7 mouse cellular contexts compared by ENCODE assay signal in the genomic region with DNA sequence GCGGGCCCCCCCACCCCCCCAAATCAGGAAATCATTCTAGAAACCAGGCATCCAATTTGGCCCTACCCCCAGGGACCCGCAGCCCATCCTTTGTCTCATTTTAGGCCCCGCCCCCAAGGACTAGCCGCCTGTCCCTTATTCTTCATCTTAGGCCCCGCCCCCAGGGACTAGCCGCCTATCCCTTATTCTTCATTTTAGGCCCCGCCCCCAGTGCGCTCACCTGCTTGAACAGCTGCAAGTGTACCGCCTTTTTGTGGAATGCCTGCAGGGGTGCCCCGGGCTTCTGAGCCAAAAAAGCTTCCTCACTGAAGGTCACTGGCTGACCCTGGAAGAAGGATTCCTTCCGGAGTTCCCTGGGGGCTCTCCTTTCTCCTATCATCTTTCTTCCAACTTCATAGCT. TPM values are rescaled to one million over a fixed set of nuclear protein-coding genes. Genes with fewer than 3 reads are reported as not detected.
A peak's percentile ranks its signal among the peaks of the same experiment; 100 is the strongest.
DNase-seq lines count a peak whose midpoint lies in the region; ATAC-seq lines count a peak whose summit lies in the region.

No protein-coding gene starts in this region.

- no peaks in the 10 kb centered on the region for H3K9me3 ChIP-seq in embryonic facial prominence, embryonic 13.5 days
- no peaks in the 10 kb centered on the region for H3K9me3 ChIP-seq in hindbrain, embryonic 14.5 days (ENCODE audit: control insufficient read depth, low read length)
- H3K9me3 ChIP-seq in liver, embryonic 12.5 days (replicated peaks) = no peaks in the 10 kb centered on the region
- H3K9me3 ChIP-seq in neural tube, embryonic 13.5 days = no peaks in the 10 kb centered on the region

- peak overlapping the region; percentile 9; the same call in 1 of the 2 replicates for H3K4me3 ChIP-seq in embryonic facial prominence, embryonic 13.5 days
- H3K4me3 ChIP-seq in hindbrain, embryonic 14.5 days (replicated peaks; ENCODE audit: low read length) = peak overlapping the region; percentile 9
- H3K4me3 ChIP-seq in liver, embryonic 12.5 days = no peak overlapping the region
- peak overlapping the region; percentile 23 for H3K4me3 ChIP-seq in neural tube, embryonic 13.5 days

- H3K36me3 ChIP-seq in embryonic facial prominence, embryonic 13.5 days = no peaks in the 10 kb centered on the region
- H3K36me3 ChIP-seq in hindbrain, embryonic 14.5 days (replicated peaks; ENCODE audit: control insufficient read depth, insufficient read depth) = no peaks in the 10 kb centered on the region
- H3K36me3 ChIP-seq in liver, embryonic 12.5 days = no peaks in the 10 kb centered on the region
- H3K36me3 ChIP-seq in neural tube, embryonic 13.5 days = no peaks in the 10 kb centered on the region

- no peak overlapping the region for H3K27ac ChIP-seq in embryonic facial prominence, embryonic 13.5 days
- H3K27ac ChIP-seq in hindbrain, embryonic 14.5 days = no peak overlapping the region
- no peak overlapping the region for H3K27ac ChIP-seq in liver, embryonic 12.5 days
- H3K27ac ChIP-seq in neural tube, embryonic 13.5 days (replicated peaks) = no peak overlapping the region

- no peak overlapping the region for H3K9ac ChIP-seq in embryonic facial prominence, embryonic 13.5 days
- H3K9ac ChIP-seq in hindbrain, embryonic 14.5 days = no peak overlapping the region
- no peak overlapping the region for H3K9ac ChIP-seq in liver, embryonic 12.5 days
- no peak overlapping the region for H3K9ac ChIP-seq in neural tube, embryonic 13.5 days

- DNase-seq in hindbrain, embryonic 14.5 days (ENCODE audit: low spot score) = no peak
- DNase-seq in left cerebral cortex, postnatal 25 days (ENCODE audit: low spot score in 2 of 2) = no peak
- DNase-seq in heart, postnatal 4 days = no peak
- no peak for DNase-seq in left cerebral cortex, adult 18-20 months (ENCODE audit: low spot score in 2 of 2)

- peaks cover 29% of the 10 kb centered on the region for H3K27me3 ChIP-seq in embryonic facial prominence, embryonic 13.5 days
- H3K27me3 ChIP-seq in hindbrain, embryonic 14.5 days (ENCODE audit: control insufficient read depth, insufficient read depth, low read length) = no peaks in the 10 kb centered on the region
- peaks cover 42% of the 10 kb centered on the region for H3K27me3 ChIP-seq in liver, embryonic 12.5 days (replicated peaks)
- H3K27me3 ChIP-seq in neural tube, embryonic 13.5 days = peaks cover 5% of the 10 kb centered on the region; the same call in 1 of the 2 replicates

- 0 out of 2 replicates have a peak, but pooled peaks have one; percentile 56 for ATAC-seq in embryonic facial prominence, embryonic 13.5 days (ENCODE audit: insufficient number of reproducible peaks, insufficient read depth, low FRiP score, low TSS enrichment, low read depth)
- peak; percentile 29; the same call in 1 of the 2 replicates for ATAC-seq in hindbrain, embryonic 14.5 days (ENCODE audit: low FRiP score)
- peak; percentile 22; the same call in 1 of the 2 replicates for ATAC-seq in liver, embryonic 12.5 days
- peak; percentile 46; the same call in 1 of the 2 replicates for ATAC-seq in neural tube, embryonic 13.5 days (ENCODE audit: low read depth)

- H3K4me1 ChIP-seq in embryonic facial prominence, embryonic 13.5 days = no peaks in the 10 kb centered on the region
- no peaks in the 10 kb centered on the region for H3K4me1 ChIP-seq in hindbrain, embryonic 14.5 days (replicated peaks; ENCODE audit: control insufficient read depth, insufficient read depth, low read length)
- H3K4me1 ChIP-seq in liver, embryonic 12.5 days = peaks cover 21% of the 10 kb centered on the region
- no peaks in the 10 kb centered on the region; the same call in 1 of the 2 replicates for H3K4me1 ChIP-seq in neural tube, embryonic 13.5 days (replicated peaks)

- peak overlapping the region; percentile 14; the same call in 1 of the 2 replicates for H3K4me2 ChIP-seq in embryonic facial prominence, embryonic 13.5 days
- H3K4me2 ChIP-seq in hindbrain, embryonic 14.5 days (replicated peaks) = peak overlapping the region; percentile 37
- H3K4me2 ChIP-seq in liver, embryonic 12.5 days = peak overlapping the region; percentile 19
- H3K4me2 ChIP-seq in neural tube, embryonic 13.5 days = peak overlapping the region; percentile 36

- intact Hi-C loops in left cerebral cortex, postnatal 25 days (cut with DNase I) = no loop called here

- WGBS in embryonic facial prominence, embryonic 13.5 days = 3% methylated on average over 11 of the region's 11 CpGs
- WGBS in hindbrain, embryonic 14.5 days = 4% methylated on average over 11 of the region's 11 CpGs
- WGBS in liver, embryonic 12.5 days (ENCODE audit: insufficient replicate concordance) = 16% methylated on average over 11 of the region's 11 CpGs
- 5% methylated on average over 11 of the region's 11 CpGs for WGBS in neural tube, embryonic 13.5 days

RNA-seq across cellular contexts. Expression of a gene that starts 7.6 kb away (rescaled TPM):
- polyA plus RNA-seq in embryonic facial prominence, embryonic 13.5 days (2015; fragmentation: Nextera tagmentation; extraction: Ambion mirVana) = 1.6 and 2.4 TPM in 2 replicates
- polyA plus RNA-seq in hindbrain, embryonic 14.5 days (2014; fragmentation: Nextera tagmentation; extraction: Ambion mirVana) = 2.8 and 3.6 TPM in 2 replicates
- polyA plus RNA-seq in liver, embryonic 12.5 days (2016; fragmentation: Nextera tagmentation; extraction: Ambion mirVana) = 1.8 and 2.2 TPM in 2 replicates
- polyA plus RNA-seq in neural tube, embryonic 13.5 days (2015; fragmentation: Nextera tagmentation; extraction: Ambion mirVana) = 3.7 and 5.9 TPM in 2 replicates
- 1 to 10 TPM in 1 of 2 experiments, under 1 TPM in 1; 0.78 to 2.2 TPM for total RNA-seq in left cerebral cortex, postnatal 25 days (2021)
- total RNA-seq in heart, postnatal 4 days (2021) = under 1 TPM; 0.69 to 0.70 TPM
- total RNA-seq in left cerebral cortex, adult 18-20 months (2021) = 1 to 10 TPM; 1.2 to 1.8 TPM

RNA-seq across cellular contexts. Expression of a gene that starts 11.0 kb away (rescaled TPM):
- 9.1 TPM in 2 replicates for polyA plus RNA-seq in embryonic facial prominence, embryonic 13.5 days (2015; fragmentation: Nextera tagmentation; extraction: Ambion mirVana)
- polyA plus RNA-seq in hindbrain, embryonic 14.5 days (2014; fragmentation: Nextera tagmentation; extraction: Ambion mirVana) = 40.6 and 46.8 TPM in 2 replicates
- 3.2 and 3.5 TPM in 2 replicates for polyA plus RNA-seq in liver, embryonic 12.5 days (2016; fragmentation: Nextera tagmentation; extraction: Ambion mirVana)
- 29.5 and 33.3 TPM in 2 replicates for polyA plus RNA-seq in neural tube, embryonic 13.5 days (2015; fragmentation: Nextera tagmentation; extraction: Ambion mirVana)
- total RNA-seq in left cerebral cortex, postnatal 25 days (2021) = 100 to 1,000 TPM; 338 to 348 TPM
- total RNA-seq in heart, postnatal 4 days (2021) = 10 to 100 TPM; 78.3 to 81.6 TPM
- 100 to 1,000 TPM; 314 to 325 TPM for total RNA-seq in left cerebral cortex, adult 18-20 months (2021)

RNA-seq across cellular contexts. Expression of a gene that starts 11.8 kb away (rescaled TPM):
- polyA plus RNA-seq in embryonic facial prominence, embryonic 13.5 days (2015; fragmentation: Nextera tagmentation; extraction: Ambion mirVana) = 7.3 and 7.9 TPM in 2 replicates
- polyA plus RNA-seq in hindbrain, embryonic 14.5 days (2014; fragmentation: Nextera tagmentation; extraction: Ambion mirVana) = 4.0 and 4.2 TPM in 2 replicates
- polyA plus RNA-seq in liver, embryonic 12.5 days (2016; fragmentation: Nextera tagmentation; extraction: Ambion mirVana) = 2.5 and 3.0 TPM in 2 replicates
- polyA plus RNA-seq in neural tube, embryonic 13.5 days (2015; fragmentation: Nextera tagmentation; extraction: Ambion mirVana) = 0.92 and 1.1 TPM in 2 replicates
- total RNA-seq in left cerebral cortex, postnatal 25 days (2021) = 1 to 10 TPM; 1.2 to 2.4 TPM
- total RNA-seq in heart, postnatal 4 days (2021) = under 1 TPM in 1 of 2 experiments, not detected in 1; 0.47 TPM
- 1 to 10 TPM in 1 of 2 experiments, under 1 TPM in 1; 0.68 to 1.6 TPM for total RNA-seq in left cerebral cortex, adult 18-20 months (2021)

RNA-seq across cellular contexts. Expression of a gene that starts 16.9 kb away (rescaled TPM):
- polyA plus RNA-seq in embryonic facial prominence, embryonic 13.5 days (2015; fragmentation: Nextera tagmentation; extraction: Ambion mirVana) = 9.4 and 10.3 TPM in 2 replicates
- polyA plus RNA-seq in hindbrain, embryonic 14.5 days (2014; fragmentation: Nextera tagmentation; extraction: Ambion mirVana) = 312 and 331 TPM in 2 replicates
- 1.1 and 1.4 TPM in 2 replicates for polyA plus RNA-seq in liver, embryonic 12.5 days (2016; fragmentation: Nextera tagmentation; extraction: Ambion mirVana)
- polyA plus RNA-seq in neural tube, embryonic 13.5 days (2015; fragmentation: Nextera tagmentation; extraction: Ambion mirVana) = 381 and 413 TPM in 2 replicates
- total RNA-seq in left cerebral cortex, postnatal 25 days (2021) = 100 to 1,000 TPM; 641 to 646 TPM
- 1 to 10 TPM; 5.9 to 6.7 TPM for total RNA-seq in heart, postnatal 4 days (2021)
- 100 to 1,000 TPM; 543 to 577 TPM for total RNA-seq in left cerebral cortex, adult 18-20 months (2021)

RNA-seq across cellular contexts. Expression of a gene that starts 29.2 kb away (rescaled TPM):
- polyA plus RNA-seq in embryonic facial prominence, embryonic 13.5 days (2015; fragmentation: Nextera tagmentation; extraction: Ambion mirVana) = not detected in 2 replicates
- not detected in 2 replicates for polyA plus RNA-seq in hindbrain, embryonic 14.5 days (2014; fragmentation: Nextera tagmentation; extraction: Ambion mirVana)
- not detected in 2 replicates for polyA plus RNA-seq in liver, embryonic 12.5 days (2016; fragmentation: Nextera tagmentation; extraction: Ambion mirVana)
- not detected in 2 replicates for polyA plus RNA-seq in neural tube, embryonic 13.5 days (2015; fragmentation: Nextera tagmentation; extraction: Ambion mirVana)
- not detected for total RNA-seq in left cerebral cortex, postnatal 25 days (2021)
- total RNA-seq in heart, postnatal 4 days (2021) = not detected
- under 1 TPM in 1 of 2 experiments, not detected in 1; 0.40 TPM for total RNA-seq in left cerebral cortex, adult 18-20 months (2021)
